Mouse (Mus musculus) lung, embryonic 16.5 days (tissue): ENCODE data around the gene Psma5. TPM values are rescaled to one million over a fixed set of nuclear protein-coding genes. Genes with fewer than 3 reads are reported as not detected.

Source experiments
- ATAC-seq: fragments of 200-750 bp; cut with Nextera tagmentation; 2 replicates; pipeline ENCODE4 v1.8.0; 2017; ENCODE audit warnings: low read depth, mild to moderate bottlenecking, moderate library complexity
- H3K27ac ChIP-seq: fragments of 300-500 bp; sonication (generic); 2 replicates; pipeline ENCODE4 v1.5.1; 2014; ENCODE audit warnings: mild to moderate bottlenecking, control low read depth, low read length
- H3K27me3 ChIP-seq: fragments of 300-500 bp; sonication (generic); 2 replicates; pipeline ENCODE4 v1.6.1; 2014; ENCODE audit warnings: low read depth, low read length, mixed read lengths; ENCODE audit not compliant: control insufficient read depth, insufficient read depth
- H3K36me3 ChIP-seq: fragments of 300-500 bp; sonication (generic); 2 replicates; pipeline ENCODE4 v1.6.1; 2014; ENCODE audit warnings: low read length; ENCODE audit not compliant: control insufficient read depth, insufficient read depth
- H3K4me1 ChIP-seq: fragments of 300-500 bp; sonication (generic); replicated peaks from 2 replicates; pipeline ENCODE4 v1.6.1; 2014; ENCODE audit warnings: low read length, mixed read lengths; ENCODE audit not compliant: control insufficient read depth, insufficient read depth
- H3K4me2 ChIP-seq: fragments of 300-500 bp; sonication (generic); 2 replicates; pipeline ENCODE4 v1.6.1; 2014; ENCODE audit warnings: low read depth, low read length, control low read depth
- H3K4me3 ChIP-seq: fragments of 300-500 bp; sonication (generic); 2 replicates; pipeline ENCODE4 v1.5.1; 2014; ENCODE audit warnings: mild to moderate bottlenecking, low read length, control low read depth
- H3K9ac ChIP-seq: fragments of 300-500 bp; sonication (generic); 2 replicates; pipeline ENCODE4 v1.6.1; 2014; ENCODE audit warnings: low read length, control low read depth
- H3K9me3 ChIP-seq: fragments of 300-500 bp; sonication (generic); 2 replicates; pipeline ENCODE4 v1.6.1; 2016; ENCODE audit warnings: low read length; ENCODE audit not compliant: control insufficient read depth
- WGBS: fragments of 180-500 bp; shearing (Covaris S2); extraction: QIAGEN DNeasy Blood & Tissue Kit; methylation state at CpG from one replicate; pipeline ENCODE4 v1.1.7; 2014; 5-methylcytosine and 5-hydroxymethylcytosine counted together
- polyA plus RNA-seq: library from polyadenylated mRNA; unstranded; fragments of >200 nt; fragmentation: Nextera tagmentation; extraction: Ambion mirVana; gene quantifications from 2 replicates; pipeline ENCODE4 v1.2.1, GENCODE M21; 2015

The Psma5 gene
- polyA plus RNA-seq, 1 experiment from 2014 or later, result 254 TPM

- Histone ChIP-seq H3K27me3 (no peaks in the 10 kb centered on the region), H3K36me3 (no peaks in the 10 kb centered on the region), H3K4me3 (no peak overlapping the region), H3K4me1 (peaks cover 43% of the 10 kb centered on the region), H3K9ac (no peak overlapping the region), H3K9me3 (no peaks in the 10 kb centered on the region), H3K27ac (0 out of 2 replicates have a peak overlapping the region, but pooled peaks have one; percentile 3), H3K4me2 (no peak overlapping the region)
- 58% methylated on average over 7 of the region's 7 CpGs for WGBS
- no peak for ATAC-seq
These were observed 41.2 kb downstream of the Psma5 start for GRCm38 (mm10) chr3:108297603-108298553.

- H3K27me3 ChIP-seq, result no peaks in the 10 kb centered on the region
- H3K36me3 ChIP-seq, result no peaks in the 10 kb centered on the region
- 83% methylated on average over 6 of the region's 6 CpGs for WGBS
- peaks cover 25% of the 10 kb centered on the region for H3K4me1 ChIP-seq
- no peak for ATAC-seq
- no peaks in the 10 kb centered on the region for H3K9me3 ChIP-seq
- no peak overlapping the region for H3K9ac ChIP-seq
- no peak overlapping the region for H3K27ac ChIP-seq
- no peak overlapping the region for H3K4me2 ChIP-seq
- H3K4me3 ChIP-seq, result no peak overlapping the region
These were observed 43.8 kb downstream of the Psma5 start for GRCm38 (mm10) chr3:108300455-108301030.

GRCm38 (mm10) chr3:108303683-108304082 lies 47.0 kb downstream of the Psma5 start:
- H3K4me2 ChIP-seq, result no peak overlapping the region
- H3K4me3 ChIP-seq, result no peak overlapping the region
- no peak for ATAC-seq
- 90% methylated on average over 8 of the region's 8 CpGs for WGBS
- H3K27me3 ChIP-seq, result no peaks in the 10 kb centered on the region
- H3K4me1 ChIP-seq, result peaks cover 12% of the 10 kb centered on the region
- no peak overlapping the region for H3K27ac ChIP-seq
- H3K36me3 ChIP-seq, result no peaks in the 10 kb centered on the region
- no peak overlapping the region for H3K9ac ChIP-seq
- H3K9me3 ChIP-seq, result no peaks in the 10 kb centered on the region

GRCm38 (mm10) chr3:108304747-108305146 lies 48.0 kb downstream of the Psma5 start:
- H3K4me3 ChIP-seq, result no peak overlapping the region
- no peak overlapping the region for H3K27ac ChIP-seq
- H3K9ac ChIP-seq, result no peak overlapping the region
- no peaks in the 10 kb centered on the region for H3K27me3 ChIP-seq
- WGBS, result 89% methylated on average over 4 of the region's 4 CpGs
- no peak overlapping the region for H3K4me2 ChIP-seq
- no peaks in the 10 kb centered on the region for H3K9me3 ChIP-seq
- no peak for ATAC-seq
- peaks cover 2% of the 10 kb centered on the region; the same call in 1 of the 2 replicates for H3K36me3 ChIP-seq
- H3K4me1 ChIP-seq, result peaks cover 12% of the 10 kb centered on the region

- no peak overlapping the region for H3K4me2 ChIP-seq
- peaks cover 20% of the 10 kb centered on the region for H3K4me1 ChIP-seq
- no peaks in the 10 kb centered on the region for H3K27me3 ChIP-seq
- peak; percentile 6; the same call in 1 of the 2 replicates for ATAC-seq
- H3K36me3 ChIP-seq, result peaks cover 2% of the 10 kb centered on the region; the same call in 1 of the 2 replicates
- no peak overlapping the region for H3K9ac ChIP-seq
- peak overlapping the region; percentile 32; the same call in 1 of the 2 replicates for H3K27ac ChIP-seq
- H3K9me3 ChIP-seq, result no peaks in the 10 kb centered on the region
- WGBS, result 37% methylated on average over 3 of the region's 3 CpGs
- no peak overlapping the region for H3K4me3 ChIP-seq
These were observed 49.7 kb downstream of the Psma5 start for GRCm38 (mm10) chr3:108306387-108306786.

GRCm38 (mm10) chr3:108307485-108307884 lies 50.8 kb downstream of the Psma5 start:
- peaks cover 2% of the 10 kb centered on the region; the same call in 1 of the 2 replicates for H3K36me3 ChIP-seq
- H3K4me3 ChIP-seq, result no peak overlapping the region
- no peak overlapping the region for H3K4me2 ChIP-seq
- H3K9ac ChIP-seq, result no peak overlapping the region
- no peak overlapping the region for H3K27ac ChIP-seq
- H3K4me1 ChIP-seq, result peaks cover 20% of the 10 kb centered on the region
- no peak for ATAC-seq
- no peaks in the 10 kb centered on the region for H3K9me3 ChIP-seq
- 78% methylated on average over 6 of the region's 6 CpGs for WGBS
- no peaks in the 10 kb centered on the region for H3K27me3 ChIP-seq

- H3K4me1 ChIP-seq, result peaks cover 16% of the 10 kb centered on the region
- H3K4me3 ChIP-seq, result no peak overlapping the region
- no peak overlapping the region for H3K9ac ChIP-seq
- no peaks in the 10 kb centered on the region for H3K27me3 ChIP-seq
- ATAC-seq, result peak; percentile 85
- H3K36me3 ChIP-seq, result peaks cover 2% of the 10 kb centered on the region; the same call in 1 of the 2 replicates
- H3K27ac ChIP-seq, result peak overlapping the region; percentile 54
- H3K4me2 ChIP-seq, result no peak overlapping the region
- H3K9me3 ChIP-seq, result no peaks in the 10 kb centered on the region
These were observed 54.2 kb downstream of the Psma5 start for GRCm38 (mm10) chr3:108310921-108311341.

GRCm38 (mm10) chr3:108311688-108312087 lies 55.0 kb downstream of the Psma5 start:
- 32% methylated on average over 4 of the region's 4 CpGs for WGBS
- H3K36me3 ChIP-seq, result peaks cover 2% of the 10 kb centered on the region; the same call in 1 of the 2 replicates
- H3K4me3 ChIP-seq, result no peak overlapping the region
- H3K9ac ChIP-seq, result no peak overlapping the region
- H3K9me3 ChIP-seq, result no peaks in the 10 kb centered on the region
- H3K27ac ChIP-seq, result no peak overlapping the region
- peaks cover 9% of the 10 kb centered on the region for H3K4me1 ChIP-seq
- H3K4me2 ChIP-seq, result no peak overlapping the region
- peak; percentile 34; the same call in 1 of the 2 replicates for ATAC-seq
- H3K27me3 ChIP-seq, result no peaks in the 10 kb centered on the region

GRCm38 (mm10) chr3:108312414-108312813 lies 55.7 kb downstream of the Psma5 start:
- ATAC-seq, result no peak
- Histone ChIP-seq H3K4me1 (peaks cover 8% of the 10 kb centered on the region), H3K9ac (no peak overlapping the region), H3K36me3 (peaks cover 2% of the 10 kb centered on the region; the same call in 1 of the 2 replicates), H3K27ac (no peak overlapping the region), H3K27me3 (no peaks in the 10 kb centered on the region), H3K4me3 (no peak overlapping the region), H3K4me2 (no peak overlapping the region), H3K9me3 (no peaks in the 10 kb centered on the region)
